Mouse (Mus musculus) MEL (cell line): ENCODE data around the gene Olfr1278. TPM values are rescaled to one million over a fixed set of nuclear protein-coding genes. Genes with fewer than 3 reads are reported as not detected.
"Not testable (repeated sequence)": the region's sequence is repeated elsewhere in the genome, so short reads cannot be mapped to it uniquely, and the experiment has no call there.

Source experiments
- DNase-seq: peaks from one replicate; pipeline ENCODE4 v3.0.0; 2011; ENCODE audit warnings: low read depth, low spot score
- H3K27ac ChIP-seq: 2 replicates; pipeline ENCODE4 v1.5.1; 2012; ENCODE audit warnings: low read depth, mild to moderate bottlenecking, control low read depth, low read length, moderate library complexity; ENCODE audit not compliant: control insufficient read depth
- H3K27me3 ChIP-seq, 2 experiments: fragments of 150-350 bp in 1 of 2; sonication (generic) in 1 of 2; 2 replicates each; pipeline ENCODE4 v1.6.1; 2012; ENCODE audit warnings: low read length in 2 of 2, mild to moderate bottlenecking in 2 of 2, improper control_type of control experiment in 1 of 2, moderate library complexity in 1 of 2; ENCODE audit not compliant: insufficient read depth in 2 of 2, control insufficient read depth in 1 of 2
- H3K36me3 ChIP-seq, 2 experiments: 2 replicates each; pipeline ENCODE4 v1.6.1; 2012 to 2014; ENCODE audit warnings: low read length in 2 of 2, improper control_type of control experiment in 1 of 2, inconsistent platforms in 1 of 2, mild to moderate bottlenecking in 1 of 2; ENCODE audit not compliant: insufficient read depth in 2 of 2, control insufficient read depth in 1 of 2
- H3K4me1 ChIP-seq, 2 experiments: fragments of 150-350 bp in 1 of 2; sonication (generic) in 1 of 2; 2 replicates each; pipeline ENCODE4 v1.6.1; 2012; ENCODE audit warnings: low read length in 2 of 2, improper control_type of control experiment in 1 of 2, mild to moderate bottlenecking in 1 of 2; ENCODE audit not compliant: insufficient read depth in 2 of 2, control insufficient read depth in 1 of 2
- H3K4me3 ChIP-seq, 2 experiments: fragments of 150-350 bp in 1 of 2; sonication (generic) in 1 of 2; 2 replicates each; pipeline ENCODE4 v1.5.1; 2012; ENCODE audit warnings: low read depth in 2 of 2, low read length in 2 of 2, mild to moderate bottlenecking in 2 of 2, moderate library complexity in 2 of 2, control low read depth in 1 of 2, improper control_type of control experiment in 1 of 2; ENCODE audit not compliant: control insufficient read depth in 1 of 2, insufficient read depth in 1 of 2
- H3K79me2 ChIP-seq: 2 replicates; pipeline ENCODE4 v1.6.1; 2012; ENCODE audit warnings: mild to moderate bottlenecking, low read length, moderate library complexity; ENCODE audit not compliant: control insufficient read depth, poor library complexity, insufficient read depth
- H3K9ac ChIP-seq: 2 replicates; pipeline ENCODE4 v1.6.1; 2012; ENCODE audit warnings: low read depth, mild to moderate bottlenecking, control low read depth, low read length, moderate library complexity; ENCODE audit not compliant: control insufficient read depth, poor library complexity, severe bottlenecking
- H3K9me3 ChIP-seq: fragments of 150-350 bp; sonication (generic); replicated peaks from 2 replicates; pipeline ENCODE4 v1.6.1; 2012; ENCODE audit warnings: mild to moderate bottlenecking, low read length, improper control_type of control experiment, moderate library complexity; ENCODE audit not compliant: insufficient read depth
- CHD2 ChIP-seq: IDR thresholded peaks from 2 replicates; pipeline ENCODE4 v1.6.1; 2011; ENCODE audit warnings: low read length, improper control_type of control experiment
- CTCF ChIP-seq, 3 experiments: IDR thresholded peaks in 2 of 3; conservative IDR thresholded peaks in 1 of 3; 2 replicates each; pipeline ENCODE4 v1.5.1; 2011 to 2012; ENCODE audit warnings: low read length in 3 of 3, low read depth in 2 of 3, mild to moderate bottlenecking in 2 of 3, improper control_type of control experiment in 1 of 3, inconsistent platforms in 1 of 3, mixed read lengths in 1 of 3, moderate library complexity in 1 of 3; ENCODE audit not compliant: control insufficient read depth in 1 of 3, insufficient read depth in 1 of 3, poor library complexity in 1 of 3, severe bottlenecking in 1 of 3
- ELF1 ChIP-seq: IDR thresholded peaks from 2 replicates; pipeline ENCODE4 v1.6.1; 2014; ENCODE audit warnings: low read depth, mild to moderate bottlenecking, inconsistent platforms, low read length, improper control_type of control experiment, moderate library complexity
- EP300 ChIP-seq, 2 experiments: IDR thresholded peaks; 2 replicates each; pipeline ENCODE4 v1.6.1; 2011; ENCODE audit warnings: improper control_type of control experiment in 2 of 2, low read length in 2 of 2, low read depth in 1 of 2, mild to moderate bottlenecking in 1 of 2
- GABPA ChIP-seq: IDR thresholded peaks from 2 replicates; pipeline ENCODE4 v1.6.1; 2012; ENCODE audit warnings: low read depth, mild to moderate bottlenecking, inconsistent platforms, low read length, improper control_type of control experiment, moderate library complexity
- GATA1 ChIP-seq: IDR thresholded peaks from 2 replicates; pipeline ENCODE4 v1.6.1; 2011; ENCODE audit warnings: low read depth, low read length, improper control_type of control experiment
- HCFC1 ChIP-seq: IDR thresholded peaks from 2 replicates; pipeline ENCODE4 v1.6.1; 2012; ENCODE audit warnings: low read depth, mild to moderate bottlenecking, inconsistent platforms, low read length, improper control_type of control experiment, moderate library complexity
- KAT2A ChIP-seq: conservative IDR thresholded peaks from 2 replicates; pipeline ENCODE4 v1.6.1; 2012; ENCODE audit warnings: low read depth, low read length, improper control_type of control experiment, inconsistent platforms
- MEF2A ChIP-seq: IDR thresholded peaks from 2 replicates; pipeline ENCODE4 v1.6.1; 2014; ENCODE audit warnings: low read depth, mild to moderate bottlenecking, inconsistent platforms, low read length, improper control_type of control experiment; ENCODE audit not compliant: poor library complexity, insufficient replicate concordance, severe bottlenecking; ENCODE audit errors: extremely low read depth
- MYB ChIP-seq: IDR thresholded peaks from 2 replicates; pipeline ENCODE4 v1.6.1; 2011; ENCODE audit warnings: mild to moderate bottlenecking, low read depth, low read length, improper control_type of control experiment
- MYC ChIP-seq: IDR thresholded peaks from 2 replicates; pipeline ENCODE4 v1.6.1; 2011; ENCODE audit warnings: low read depth, mild to moderate bottlenecking, low read length, improper control_type of control experiment, moderate library complexity
- POLR2A ChIP-seq, 2 experiments: IDR thresholded peaks; 2 replicates each; pipeline ENCODE4 v1.6.1; 2011 to 2012; ENCODE audit warnings: low read length in 2 of 2, mild to moderate bottlenecking in 2 of 2, control low read depth in 1 of 2, improper control_type of control experiment in 1 of 2, low read depth in 1 of 2, moderate library complexity in 1 of 2; ENCODE audit not compliant: control insufficient read depth in 1 of 2, insufficient read depth in 1 of 2, poor library complexity in 1 of 2
- POLR2AphosphoS2 ChIP-seq: IDR thresholded peaks from 2 replicates; pipeline ENCODE4 v1.6.1; 2011; ENCODE audit warnings: low read length, improper control_type of control experiment
- SMC3 ChIP-seq: IDR thresholded peaks from 2 replicates; pipeline ENCODE4 v1.6.1; 2011; ENCODE audit warnings: low read depth, low read length, improper control_type of control experiment
- TAL1 ChIP-seq: IDR thresholded peaks from 2 replicates; pipeline ENCODE4 v1.6.1; 2012; ENCODE audit warnings: mild to moderate bottlenecking, inconsistent platforms, low read length, moderate library complexity, mixed read lengths
- TBP ChIP-seq: IDR thresholded peaks from 2 replicates; pipeline ENCODE4 v1.8.0; 2011; ENCODE audit warnings: low read depth, low read length, improper control_type of control experiment
- TCF12 ChIP-seq: IDR thresholded peaks from 2 replicates; pipeline ENCODE4 v1.6.1; 2014; ENCODE audit warnings: low read depth, mild to moderate bottlenecking, inconsistent platforms, low read length, improper control_type of control experiment, moderate library complexity
- USF1 ChIP-seq: IDR thresholded peaks from 2 replicates; pipeline ENCODE4 v1.6.1; 2014; ENCODE audit warnings: low read depth, mild to moderate bottlenecking, inconsistent platforms, low read length, improper control_type of control experiment, moderate library complexity
- ZC3H11A ChIP-seq: IDR thresholded peaks from 2 replicates; pipeline ENCODE4 v1.6.1; 2012; ENCODE audit warnings: low read depth, mild to moderate bottlenecking, inconsistent platforms, low read length, improper control_type of control experiment
- polyA plus RNA-seq, 2 experiments: library from polyadenylated mRNA; stranded (reverse) in 1 of 2; unstranded in 1 of 2; fragments of >175 nt in 1 of 2; fragments of >200 nt in 1 of 2; gene quantifications; 2 replicates each; pipeline versions ENCODE4 v1.2.1 to v1.2.4; 2012; ENCODE audit warnings: low replicate concordance in 2 of 2, low read depth in 1 of 2; ENCODE audit not compliant: insufficient read length in 2 of 2, insufficient read depth in 1 of 2, missing spikeins in 1 of 2
- total RNA-seq: library from RNA; depleted of rRNA; stranded (reverse); fragments of 300-350 nt; gene quantifications from 2 replicates; pipeline ENCODE4 v1.2.3, GENCODE M21; 2012

The Olfr1278 gene
- total and polyA plus RNA-seq, 3 experiments: not detected

GRCm38 (mm10) chr2:111326220-111326619 lies 36.3 kb downstream of the Olfr1278 start, which contains the start of gene Olfr1281:
Gene Olfr1281 (plus strand): TSS chr2:111326520.
- no peak within 1 kb of the TSS for H3K4me3 ChIP-seq
- no peaks in the 10 kb centered on the region for H3K9me3 ChIP-seq
- no peaks in the 10 kb centered on the region for H3K79me2 ChIP-seq
- DNase-seq: no peak
- H3K27me3 ChIP-seq: no peaks in the 10 kb centered on the region
- TF ChIP-seq USF1 (no peak), MEF2A (no peak), ELF1 (no peak), TBP (no peak), GATA1 (no peak), HCFC1 (no peak), SMC3 (no peak), POLR2AphosphoS2 (no peak), KAT2A (no peak), ZC3H11A (no peak), MYB (no peak), CHD2 (no peak), GABPA (no peak), EP300 (IDR thresholded peaks at IDR 0.05; ENCODE audit: low read depth in 1 of 2, low read length in 2 of 2) (no peak), CTCF (IDR thresholded peaks at IDR 0.05 in 2 of 3, conservative IDR thresholded peaks at IDR 0.05 in 1 of 3; ENCODE audit: control insufficient read depth in 1 of 3, insufficient read depth in 1 of 3, low read depth in 2 of 3, low read length in 3 of 3, poor library complexity in 1 of 3, severe bottlenecking in 1 of 3) (no peak), POLR2A (IDR thresholded peaks at IDR 0.05; ENCODE audit: control insufficient read depth in 1 of 2, insufficient read depth in 1 of 2, low read depth in 1 of 2, low read length in 2 of 2, poor library complexity in 1 of 2) (no peak), TAL1 (no peak), MYC (no peak), TCF12 (no peak)
- H3K9ac ChIP-seq: no peak within 1 kb of the TSS
- H3K4me1 ChIP-seq: no peaks in the 10 kb centered on the region
- H3K27ac ChIP-seq: no peak within 1 kb of the TSS
- H3K36me3 ChIP-seq: no peaks in the 10 kb centered on the region

GRCm38 (mm10) chr2:111333721-111334120 lies 43.8 kb downstream of the Olfr1278 start:
- H3K79me2 ChIP-seq, H3K27me3 ChIP-seq, DNase-seq, H3K9me3 ChIP-seq, H3K27ac ChIP-seq, H3K36me3 ChIP-seq, H3K4me3 ChIP-seq, H3K4me1 ChIP-seq, H3K9ac ChIP-seq: not testable (repeated sequence)
